Mouse (Mus musculus) A20 (cell line): ENCODE data around the gene Gm28043.
A peak's percentile ranks its signal among the peaks of the same experiment; 100 is the strongest.

Experiments used
- DNase-seq: peaks from one replicate; pipeline ENCODE4 v3.0.0-alpha.2; 2011; ENCODE audit warnings: low read depth, low spot score

The Gm28043 gene

DNA sequence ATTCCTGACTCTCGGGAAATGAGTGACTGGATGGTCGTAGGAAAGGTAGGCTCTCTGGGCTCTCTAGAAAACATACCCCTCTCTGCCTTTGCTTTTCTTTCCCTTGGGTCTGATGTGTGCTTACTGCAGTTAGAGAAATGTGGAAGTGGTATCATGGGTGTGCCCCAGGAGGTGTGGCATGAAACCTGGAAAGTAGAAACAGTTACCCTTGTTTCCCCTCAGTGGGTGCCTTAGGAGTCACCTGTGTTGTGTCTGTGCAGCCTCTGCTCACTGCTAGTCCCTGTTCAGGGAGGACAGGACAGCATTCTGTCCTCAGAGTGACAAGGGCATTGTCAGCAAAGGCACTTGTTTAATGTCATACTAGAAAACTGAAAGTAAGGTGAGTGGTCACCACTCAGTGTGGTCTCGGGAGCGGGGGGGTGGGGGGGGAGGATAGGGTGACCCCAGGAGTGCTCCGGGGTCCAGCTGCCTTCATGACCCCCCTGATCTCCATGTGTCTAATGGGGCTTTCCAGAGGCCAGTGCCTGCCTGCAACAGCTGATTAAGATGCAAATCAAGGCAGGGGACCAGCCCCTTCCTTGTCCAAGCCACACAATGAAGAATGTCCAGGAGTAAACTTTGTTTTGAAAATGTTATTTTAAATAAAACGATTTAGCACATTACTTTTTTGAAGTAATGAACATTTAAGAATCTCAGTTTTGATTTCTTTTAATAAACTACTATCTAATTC lies 64.5 kb downstream of the Gm28043 start:
- DNase-seq, result peak; percentile 47

DNA sequence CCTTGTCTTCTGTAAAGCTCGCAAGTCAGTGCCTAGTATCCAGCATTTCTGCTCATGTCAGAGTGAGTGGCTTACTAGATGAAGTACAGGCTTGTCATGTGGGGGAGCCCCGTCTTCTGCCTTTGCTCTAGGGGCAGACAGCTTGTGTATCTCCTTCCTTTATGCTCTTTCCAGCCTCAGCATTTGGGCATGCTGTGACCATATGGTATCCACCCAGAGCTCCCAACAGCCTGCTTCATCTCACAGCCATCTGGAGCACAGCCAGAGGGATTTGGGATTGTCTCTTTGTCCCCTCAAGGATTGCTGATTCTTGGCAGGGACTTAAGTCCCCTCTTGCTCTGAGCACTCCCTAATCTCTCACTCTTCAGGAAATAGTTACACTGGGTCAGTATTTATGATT lies 65.5 kb downstream of the Gm28043 start:
- DNase-seq, result no peak

DNA sequence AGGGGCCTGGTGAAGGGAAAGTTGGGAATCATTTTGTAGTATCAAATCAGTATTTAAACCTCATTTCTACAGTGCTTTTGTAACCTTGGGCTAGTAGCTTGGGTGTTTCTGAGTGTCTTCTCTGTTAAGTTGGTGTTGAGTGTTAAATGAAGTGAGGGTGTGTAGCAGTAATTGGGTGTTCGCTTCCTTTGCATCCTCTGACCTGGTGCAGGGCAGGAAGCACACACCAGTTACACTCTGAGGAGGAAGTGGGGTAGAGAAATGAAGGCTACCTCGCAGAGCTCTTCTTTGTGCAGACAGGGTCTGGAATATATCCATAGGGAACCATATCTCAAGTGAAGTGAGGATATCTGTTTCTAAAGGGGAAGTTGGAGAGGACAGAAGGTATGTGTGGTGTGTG lies 66.2 kb downstream of the Gm28043 start:
- DNase-seq, result no peak

DNA sequence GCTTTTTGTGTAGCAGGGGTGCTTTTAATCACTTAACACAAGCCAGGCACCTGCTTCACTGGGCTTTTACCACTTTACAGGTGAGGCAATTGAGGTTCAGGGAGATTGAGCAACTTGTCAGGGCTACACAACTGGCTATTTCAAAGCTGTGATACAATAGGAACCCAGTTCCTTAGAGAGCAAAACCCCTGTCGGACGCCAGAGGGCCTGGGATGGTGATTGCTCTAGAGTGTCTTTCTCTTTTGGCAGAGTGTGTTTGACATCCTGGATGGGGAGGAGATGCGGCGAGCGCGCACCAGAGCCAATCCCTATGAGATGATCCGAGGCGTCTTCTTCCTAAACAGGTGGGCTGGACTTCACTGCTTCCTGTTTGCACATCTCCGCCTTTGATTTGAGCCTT lies 67.0 kb downstream of the Gm28043 start:
- no peak for DNase-seq

DNA sequence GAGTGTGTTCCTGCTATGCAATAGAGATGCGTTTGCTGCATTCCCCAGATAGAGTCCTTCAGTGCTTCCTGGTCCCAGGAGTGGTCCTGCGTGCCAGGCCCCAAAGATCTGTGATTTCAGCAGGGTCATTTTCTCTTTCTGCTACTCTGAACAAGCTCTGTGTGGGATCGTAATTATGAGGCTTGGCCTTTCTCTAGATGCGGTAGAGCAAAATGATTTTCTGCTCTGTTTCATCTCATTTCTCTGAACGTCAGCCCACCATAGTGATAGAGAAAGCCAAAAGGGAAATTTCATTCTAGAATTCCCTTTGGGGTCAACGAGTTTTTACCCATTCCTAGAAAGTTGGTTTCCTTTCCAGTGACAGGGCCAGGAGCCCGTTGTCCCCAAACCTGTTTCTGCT lies 67.6 kb downstream of the Gm28043 start:
- DNase-seq, result no peak

DNA sequence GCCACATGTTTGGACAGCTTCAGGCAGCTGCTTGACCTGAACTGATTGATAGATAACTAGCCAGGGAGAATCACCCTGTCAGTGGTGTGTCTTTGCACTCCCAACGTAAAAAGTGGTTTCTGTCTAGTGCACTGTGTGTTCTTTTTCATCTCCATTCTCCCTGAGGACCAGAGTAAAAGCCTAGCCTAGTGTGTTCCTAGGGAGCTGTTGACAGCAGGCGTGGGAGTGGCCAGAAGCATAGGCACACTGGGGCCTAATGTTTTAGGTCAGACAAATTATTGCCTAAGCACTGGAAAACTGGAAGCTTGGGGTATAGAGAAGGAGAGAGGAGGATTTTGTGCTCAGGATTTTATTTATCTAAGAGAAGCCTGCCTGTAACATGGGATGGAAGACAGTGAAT lies 68.5 kb downstream of the Gm28043 start:
- DNase-seq, result no peak

DNA sequence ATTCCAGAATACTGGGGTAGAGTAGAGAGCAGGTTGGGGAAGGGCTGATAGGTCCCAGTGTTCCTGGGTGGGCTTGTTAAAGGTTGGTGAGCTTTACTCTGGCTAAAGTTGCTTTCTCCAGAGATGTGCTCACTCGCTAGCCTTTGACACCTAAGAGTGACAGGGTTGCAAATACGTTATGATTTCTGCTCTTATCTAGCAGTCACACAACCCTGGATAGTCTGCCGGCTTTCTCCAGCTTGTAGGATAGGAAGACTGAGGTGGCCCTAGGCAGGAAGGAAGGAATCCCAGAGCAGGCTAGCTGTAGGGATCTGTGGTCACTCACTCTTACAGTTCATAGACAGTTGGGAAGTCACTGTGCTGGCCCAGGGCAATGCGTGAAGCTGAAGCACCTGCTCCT lies 69.6 kb downstream of the Gm28043 start:
- no peak for DNase-seq

DNA sequence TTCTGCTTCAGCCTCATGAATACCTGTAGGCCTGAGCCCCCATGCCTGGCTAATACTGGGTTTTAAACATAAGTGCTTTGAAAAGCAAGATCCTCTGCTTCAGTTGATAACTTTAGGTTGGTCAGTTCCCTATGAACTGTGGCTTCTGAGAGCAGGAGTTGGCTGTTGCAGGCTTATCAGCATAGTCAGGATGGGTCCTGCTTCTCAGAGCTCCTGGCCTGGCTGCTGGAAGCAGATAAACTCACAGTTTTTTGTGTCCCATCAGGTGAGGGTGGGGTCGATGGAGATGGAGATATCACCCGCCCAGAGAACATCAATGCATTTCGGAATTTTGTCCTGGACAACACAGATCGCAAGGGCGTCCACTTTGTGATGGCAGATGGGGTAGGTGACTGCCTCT lies 72.1 kb downstream of the Gm28043 start:
- DNase-seq, result no peak

DNA sequence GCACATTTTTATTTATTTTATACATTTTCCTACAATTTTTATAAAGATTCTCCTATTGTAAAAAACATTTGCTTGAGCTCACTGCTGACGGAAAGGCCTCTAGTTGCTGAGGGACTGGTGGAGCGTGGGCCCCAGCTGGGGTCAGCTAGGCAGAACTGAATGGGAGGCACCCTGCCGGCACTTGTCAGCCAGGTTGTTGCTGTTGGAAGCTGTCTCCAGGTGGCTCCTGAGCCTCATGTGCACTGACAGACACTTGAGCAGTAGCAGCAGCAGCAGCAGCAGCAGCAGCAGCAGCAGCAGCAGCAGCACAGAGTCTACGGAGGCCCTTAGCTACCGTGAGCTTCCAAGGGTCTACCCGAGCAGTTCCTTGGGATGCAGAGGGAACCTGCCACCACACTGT lies 72.7 kb downstream of the Gm28043 start:
- no peak for DNase-seq

DNA sequence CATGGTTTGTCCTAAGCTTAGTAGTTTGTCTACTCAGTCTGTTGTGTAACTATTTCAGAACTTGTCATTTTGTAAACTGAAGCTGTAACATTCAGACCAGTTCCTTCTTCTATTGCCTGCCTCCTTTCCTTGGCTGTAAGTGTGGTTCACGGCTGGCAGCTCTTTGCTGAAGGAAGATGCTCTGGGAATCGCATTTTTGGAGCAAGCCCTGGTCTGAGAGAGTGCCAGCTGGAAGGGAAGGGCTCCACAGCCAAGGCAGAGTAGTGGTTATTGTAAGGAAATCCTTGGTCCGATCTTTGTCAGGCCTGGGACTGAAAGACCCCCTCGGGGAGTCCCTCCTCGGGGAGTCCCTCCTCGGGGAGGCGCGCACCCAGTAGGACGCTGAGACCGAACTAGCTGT lies 73.9 kb downstream of the Gm28043 start:
- no peak for DNase-seq

DNA sequence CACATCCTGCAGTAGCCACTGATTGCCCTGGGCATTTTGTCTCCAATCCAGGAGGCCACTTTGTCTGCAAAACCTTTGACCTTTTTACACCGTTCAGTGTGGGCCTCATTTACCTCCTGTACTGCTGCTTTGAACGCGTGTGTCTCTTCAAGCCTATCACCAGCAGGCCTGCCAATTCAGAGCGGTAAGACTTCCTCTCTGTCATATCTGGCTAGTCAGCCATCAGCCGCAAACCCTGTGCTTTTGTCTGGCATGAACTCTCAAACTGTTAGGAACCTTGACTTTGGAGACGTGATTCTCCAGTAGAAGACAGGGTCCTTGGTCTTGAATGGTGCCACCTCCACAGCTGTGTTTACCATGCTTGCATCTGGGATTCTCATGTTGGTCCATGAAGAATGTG lies 75.6 kb downstream of the Gm28043 start:
- no peak for DNase-seq

DNA sequence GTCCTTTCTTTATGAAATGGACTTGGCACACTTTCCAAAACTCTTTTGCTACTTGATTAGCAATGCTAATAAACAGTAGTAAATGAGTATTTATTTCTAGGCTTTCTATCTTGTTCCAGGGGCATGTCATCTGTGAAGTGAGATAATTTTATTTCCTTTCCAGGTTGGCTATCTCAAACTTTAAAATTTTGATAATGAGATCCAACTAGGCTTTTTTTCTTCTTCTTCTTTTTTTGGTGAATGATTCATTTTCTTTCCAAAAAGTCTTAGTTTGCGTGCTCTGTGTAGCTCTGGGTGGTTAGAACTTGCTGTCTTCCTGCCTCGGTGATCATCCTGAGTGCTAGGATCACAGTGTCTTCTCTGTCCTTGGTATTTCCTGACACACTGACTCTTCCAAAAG lies 78.2 kb downstream of the Gm28043 start:
- no peak for DNase-seq

DNA sequence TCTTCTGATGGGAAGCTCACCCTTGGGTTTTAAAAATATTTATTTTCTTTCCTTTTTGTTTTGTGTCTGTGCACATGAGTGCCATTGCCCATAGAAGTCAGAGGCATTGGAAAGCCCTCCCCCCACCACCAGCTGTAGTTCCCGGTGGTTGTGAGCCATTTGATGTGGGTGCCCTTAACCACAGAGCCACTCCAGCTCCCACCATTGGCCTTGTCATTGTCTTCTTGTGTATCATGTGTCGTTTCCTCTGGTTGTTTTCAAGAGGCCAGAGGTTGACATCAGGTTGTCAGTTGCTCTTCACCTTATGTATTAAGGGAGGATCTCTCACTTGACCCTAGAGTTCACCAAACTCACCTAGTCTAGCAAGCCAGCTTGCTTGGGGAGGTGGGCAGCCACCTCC lies 78.9 kb downstream of the Gm28043 start:
- no peak for DNase-seq

DNA sequence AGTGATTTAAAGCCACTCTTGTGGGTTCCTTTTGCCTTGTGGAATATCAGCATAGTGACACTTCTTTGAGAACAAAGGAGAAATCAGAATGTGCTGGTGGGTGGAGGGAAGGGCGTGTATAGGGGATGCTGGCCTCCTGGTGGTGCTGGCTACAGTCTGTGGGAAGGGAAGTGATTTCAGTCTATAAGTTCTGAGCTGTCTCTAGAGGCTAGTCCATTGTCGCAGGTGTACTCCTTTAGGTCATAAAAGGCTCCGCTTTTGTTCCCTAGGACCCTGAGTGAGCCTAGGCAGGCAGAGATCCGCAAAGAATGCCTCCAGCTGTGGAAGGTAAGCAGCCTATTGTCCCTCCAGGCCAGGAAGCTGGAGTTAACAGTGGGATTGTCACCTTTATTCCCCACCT lies 79.8 kb downstream of the Gm28043 start:
- DNase-seq, result no peak

DNA sequence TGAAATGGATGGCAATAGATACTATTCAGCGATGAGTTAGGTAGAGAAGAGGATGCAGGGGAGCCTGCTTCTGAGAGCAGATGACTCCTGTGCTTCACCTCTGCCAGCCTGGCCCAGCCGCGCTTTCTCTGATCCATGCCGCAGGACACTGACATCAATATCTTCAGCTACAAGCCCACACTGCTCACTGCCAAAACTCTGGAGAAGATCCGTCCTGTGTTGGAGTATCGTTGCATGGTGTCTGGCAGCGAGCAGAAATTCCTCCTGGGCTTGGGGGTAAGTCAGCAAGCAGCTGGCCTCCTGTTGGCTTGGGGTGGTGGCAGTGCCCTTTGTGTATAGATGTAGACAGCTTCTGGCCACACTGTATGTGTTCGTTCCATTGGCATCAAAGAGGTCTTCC lies 82.3 kb downstream of the Gm28043 start:
- no peak for DNase-seq

DNA sequence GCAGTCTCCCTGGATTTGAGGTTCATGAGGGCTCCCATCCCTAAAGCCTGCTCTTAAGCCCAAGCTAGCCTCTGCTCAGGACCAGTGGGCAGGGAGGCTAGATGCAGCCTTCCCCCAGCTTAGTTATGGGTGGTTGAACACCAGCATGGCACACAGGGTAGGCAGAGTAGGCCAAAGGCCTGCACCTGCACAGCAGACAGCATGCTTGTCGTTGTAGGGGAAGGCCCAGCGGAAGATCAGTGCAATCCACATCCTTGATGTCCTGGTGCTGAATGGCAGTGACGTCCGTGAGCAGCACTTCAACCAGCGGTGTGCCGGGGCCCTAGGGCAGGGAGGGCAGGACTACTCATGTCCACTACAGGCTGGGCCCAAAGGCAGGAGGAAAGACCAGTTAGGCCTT lies 83.7 kb downstream of the Gm28043 start:
- peak; percentile 61 for DNase-seq

DNA sequence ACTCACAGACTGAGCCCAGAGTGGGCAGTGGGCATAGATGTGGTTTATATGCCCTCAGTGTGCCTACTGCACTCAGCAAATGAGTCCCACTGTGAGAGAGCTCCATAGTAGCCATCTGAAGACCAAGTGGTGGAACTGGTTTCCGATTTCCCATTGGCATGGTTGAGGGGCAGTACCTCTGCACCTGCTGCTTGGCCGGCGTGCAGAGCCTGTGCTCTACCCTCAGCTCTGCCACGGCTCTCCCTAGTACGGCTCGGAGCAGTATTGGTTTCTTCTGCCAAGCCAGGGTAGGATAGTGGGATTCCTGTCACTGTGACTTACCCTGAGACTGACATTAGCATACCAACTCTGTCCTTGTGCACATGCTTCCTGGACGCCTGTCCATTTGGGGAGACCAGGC lies 85.9 kb downstream of the Gm28043 start:
- no peak for DNase-seq

DNA sequence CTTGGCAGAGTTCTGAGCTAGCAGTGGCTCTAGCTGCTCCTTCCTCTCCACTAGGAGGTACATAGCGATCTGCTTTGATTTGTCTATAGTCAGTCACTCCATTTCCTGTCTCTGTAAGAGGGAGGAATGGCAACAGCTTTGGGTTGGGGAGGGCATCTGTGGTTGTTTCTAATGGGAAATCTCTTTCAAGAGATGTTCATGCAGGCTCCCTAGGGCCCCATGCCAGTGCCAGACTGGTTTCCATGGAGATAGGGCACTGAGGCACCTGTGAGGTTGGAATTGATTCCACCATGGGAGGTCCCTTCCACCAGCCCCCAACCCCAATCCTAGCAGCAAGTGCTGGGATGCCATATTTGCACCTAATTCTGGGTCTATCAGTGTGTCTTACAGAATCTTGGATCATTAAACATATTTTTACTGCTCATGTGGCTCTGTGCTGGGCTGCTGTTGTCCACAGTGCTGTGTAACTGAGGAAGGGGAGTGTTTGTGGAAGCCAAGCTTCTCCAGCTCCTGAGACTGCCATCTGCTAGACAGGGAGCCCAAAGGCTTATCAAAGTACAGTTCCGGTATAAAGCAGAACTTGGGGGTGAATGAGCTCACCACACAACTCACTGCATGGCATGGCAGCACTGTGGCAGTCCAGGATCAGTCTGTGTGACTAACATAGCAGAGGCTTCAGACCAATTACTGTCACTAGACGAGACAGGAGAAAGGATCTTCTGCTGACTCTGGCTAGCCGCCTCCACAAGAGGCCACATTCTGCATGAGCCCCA lies 88.4 kb downstream of the Gm28043 start:
- DNase-seq, result no peak

DNA sequence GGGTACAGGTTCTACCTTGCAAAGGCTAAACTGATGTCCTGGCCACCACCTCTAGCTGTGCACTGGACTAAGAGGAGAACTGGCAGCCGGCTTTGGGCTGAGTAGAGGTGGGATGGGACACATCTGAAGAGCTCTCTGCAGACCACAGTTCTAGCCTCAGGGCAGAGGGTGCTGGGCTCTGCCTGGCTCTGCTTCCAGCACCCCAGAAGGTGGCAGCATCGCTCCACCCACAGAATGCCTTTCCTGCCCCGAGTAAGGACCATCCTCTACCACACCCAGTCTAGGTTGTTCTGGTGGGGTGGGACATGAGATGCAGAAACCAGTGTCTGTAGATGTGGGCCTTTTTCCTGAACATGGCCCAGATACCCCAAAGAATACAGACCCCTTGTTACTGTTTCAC lies 90.1 kb downstream of the Gm28043 start:
- peak; percentile 74 for DNase-seq

DNA sequence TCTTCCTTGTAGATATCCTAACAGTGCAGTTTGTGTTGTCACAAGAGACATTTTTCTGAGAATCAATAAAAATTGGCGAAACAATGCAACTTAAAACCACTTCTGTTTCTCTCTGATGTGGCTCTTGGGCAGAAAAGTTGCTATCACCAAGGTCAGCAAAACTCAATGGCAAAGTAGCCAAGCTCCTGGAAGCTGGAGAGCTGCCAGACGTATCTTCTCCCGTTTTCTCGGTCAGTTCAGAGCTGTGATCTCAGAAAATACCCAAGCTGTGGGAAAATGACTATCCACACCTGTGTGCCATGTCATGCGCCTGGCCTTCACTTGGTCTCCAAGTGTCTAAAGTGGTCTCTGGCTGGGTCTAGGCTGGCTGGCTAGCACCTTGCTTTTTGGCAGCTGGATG lies 91.2 kb downstream of the Gm28043 start:
- no peak for DNase-seq

DNA sequence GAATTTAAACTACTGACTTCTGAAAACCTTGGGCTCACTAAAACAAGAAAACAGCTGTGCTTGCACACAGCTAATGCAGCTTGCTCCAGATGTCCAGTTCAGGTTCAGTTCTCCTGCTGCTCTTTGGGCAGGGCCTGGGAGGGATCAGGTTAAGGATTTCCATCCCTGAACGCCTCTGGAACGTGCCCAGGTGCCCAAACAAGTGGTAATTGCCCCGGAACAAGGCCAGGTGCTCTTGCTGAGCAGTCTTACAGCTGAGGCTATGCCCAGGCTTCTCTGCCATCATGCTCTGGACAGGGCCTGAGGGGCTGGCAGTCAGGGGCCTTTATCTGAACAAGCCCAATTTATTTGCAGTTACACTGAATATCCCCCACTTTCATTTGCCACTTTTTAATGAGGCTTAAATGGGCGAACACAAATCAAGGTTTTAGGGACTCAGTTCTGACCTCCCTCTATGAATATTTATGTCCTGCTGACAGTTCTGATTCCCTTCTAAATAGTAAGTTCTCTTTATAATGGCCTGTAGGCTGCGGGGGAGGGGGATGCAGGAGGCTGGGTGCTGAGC lies 92.4 kb downstream of the Gm28043 start:
- DNase-seq, result no peak

DNA sequence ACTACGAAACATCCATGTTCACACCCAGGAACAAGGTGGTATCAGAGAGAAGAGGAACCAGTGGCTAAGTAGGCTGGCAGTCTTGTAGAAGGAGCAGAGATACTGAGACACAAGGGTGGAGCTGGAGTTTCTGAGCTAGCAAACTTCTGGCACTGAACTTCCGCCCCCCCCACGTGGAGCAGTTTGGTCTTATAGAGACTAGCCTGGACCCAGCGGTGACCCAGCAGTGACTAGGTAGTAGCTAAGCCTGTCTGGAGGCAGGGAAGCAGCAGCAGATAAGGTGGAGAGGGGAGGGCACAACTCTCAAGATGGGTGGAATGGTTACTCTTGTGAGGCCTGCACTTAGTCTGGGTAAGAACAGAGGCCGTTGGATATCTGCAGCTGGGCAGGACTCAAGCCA lies 94.1 kb downstream of the Gm28043 start:
- no peak for DNase-seq

DNA sequence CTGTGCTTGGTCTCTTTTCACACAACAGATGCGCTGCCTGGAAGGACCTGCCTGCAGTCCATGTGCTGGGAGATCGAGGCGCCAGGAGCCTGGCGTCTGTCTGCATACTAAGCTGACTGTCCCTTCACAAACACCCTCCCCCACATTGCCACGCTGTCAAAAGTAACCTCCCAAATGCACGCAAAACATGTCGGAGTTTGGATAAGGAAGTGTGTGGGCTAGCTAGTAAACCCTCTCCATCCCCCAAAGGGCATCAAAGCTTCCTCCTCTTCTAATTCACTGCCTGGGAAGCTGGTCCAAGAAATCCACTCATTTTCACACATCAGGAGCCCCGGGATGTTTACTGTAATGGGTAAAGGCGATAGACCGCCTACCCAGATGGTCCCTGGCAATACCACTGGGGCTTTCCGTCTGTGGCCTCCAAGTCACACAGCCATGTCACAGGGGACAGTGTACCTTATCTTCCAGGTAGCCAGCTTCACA lies 95.9 kb downstream of the Gm28043 start:
- DNase-seq, result no peak
